Mouse (Mus musculus): ENCODE results near the gene Ext2.

Ext2 gene

DNA sequence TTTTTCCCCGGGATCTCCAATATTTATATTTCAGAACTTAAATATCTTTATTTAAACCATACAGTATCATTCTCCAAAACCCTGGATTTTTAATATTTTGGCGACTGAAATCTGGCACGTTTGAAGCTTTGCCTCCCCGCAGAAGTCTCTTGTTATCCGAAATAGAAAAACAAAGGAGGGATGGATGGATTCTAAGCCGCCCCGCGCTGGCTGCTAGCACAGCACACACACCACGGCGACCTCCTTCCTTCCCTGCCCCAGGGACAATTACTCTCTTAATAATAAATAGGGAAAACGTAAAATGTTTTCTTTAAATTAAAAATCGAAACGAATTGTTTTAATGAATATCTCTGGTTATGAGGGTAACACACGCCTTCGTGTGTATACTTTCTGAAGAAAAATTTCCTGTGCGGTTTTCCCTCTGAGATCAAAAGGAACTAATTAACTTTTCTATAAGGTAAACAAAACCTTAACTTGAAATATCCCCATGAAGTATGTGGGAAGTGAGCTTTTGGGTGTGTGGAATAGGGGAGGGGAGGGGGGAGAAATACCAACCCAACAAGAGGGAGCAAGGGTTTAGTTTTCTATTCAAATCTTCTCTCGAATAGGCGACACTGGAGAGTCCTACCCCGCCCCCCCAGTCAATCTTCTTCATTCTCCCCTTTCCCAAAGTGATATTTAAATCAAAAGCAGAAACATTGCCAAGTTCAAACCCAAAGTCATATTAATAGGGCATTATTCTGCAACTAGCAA lies 203.7 kb downstream of the Ext2 start:
- in situ Hi-C loops (cut with MboI; ENCODE audit: low pct_unique_long_range_greater_than_20kb in 1 of 2, low sequenced_read_pairs in 2 of 2, unreplicated experiment in 1 of 2), result no loop called here

DNA sequence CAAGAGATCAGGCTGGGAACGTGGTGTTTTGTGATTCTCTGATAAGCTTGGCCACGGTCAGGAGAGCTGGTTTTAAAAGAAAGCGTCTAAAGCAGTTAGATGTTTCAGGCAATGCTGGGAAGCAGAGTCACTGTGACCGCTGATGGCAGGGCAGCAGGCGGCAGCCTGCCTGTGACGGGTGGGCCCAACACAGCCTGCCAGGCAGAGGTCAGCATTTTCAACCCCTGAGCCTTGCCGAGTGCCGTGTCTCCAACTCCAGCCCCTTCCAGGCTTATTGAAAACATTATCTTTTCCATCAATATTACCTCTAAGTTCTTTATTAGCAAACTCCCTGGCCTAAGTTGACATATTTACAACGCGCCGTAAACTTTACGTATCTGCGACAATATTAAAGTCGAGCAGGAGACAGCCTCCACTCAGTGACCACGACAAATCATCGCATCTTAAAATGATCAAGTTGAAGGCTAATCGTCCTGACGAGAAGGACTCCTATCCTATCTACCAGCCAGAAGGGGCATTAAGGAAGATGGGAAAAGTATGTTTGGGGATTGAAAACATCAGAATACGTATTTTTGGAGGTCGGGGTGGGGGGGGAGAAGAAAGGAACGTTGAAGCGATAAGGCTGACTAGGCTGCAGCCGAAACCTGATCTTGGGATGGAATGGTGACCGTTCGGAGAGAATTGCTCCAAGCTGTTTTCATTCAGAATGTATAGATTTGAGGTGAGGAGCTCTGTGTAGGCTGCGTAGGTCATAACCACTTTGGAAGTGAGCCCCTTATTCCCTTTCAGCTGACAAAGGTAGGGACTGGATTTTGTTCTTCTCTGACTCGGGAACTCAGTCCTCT lies 206.3 kb downstream of the Ext2 start:
- in situ Hi-C loops (cut with MboI; ENCODE audit: low pct_unique_long_range_greater_than_20kb in 1 of 2, low sequenced_read_pairs in 2 of 2, unreplicated experiment in 1 of 2), result no loop called here

DNA sequence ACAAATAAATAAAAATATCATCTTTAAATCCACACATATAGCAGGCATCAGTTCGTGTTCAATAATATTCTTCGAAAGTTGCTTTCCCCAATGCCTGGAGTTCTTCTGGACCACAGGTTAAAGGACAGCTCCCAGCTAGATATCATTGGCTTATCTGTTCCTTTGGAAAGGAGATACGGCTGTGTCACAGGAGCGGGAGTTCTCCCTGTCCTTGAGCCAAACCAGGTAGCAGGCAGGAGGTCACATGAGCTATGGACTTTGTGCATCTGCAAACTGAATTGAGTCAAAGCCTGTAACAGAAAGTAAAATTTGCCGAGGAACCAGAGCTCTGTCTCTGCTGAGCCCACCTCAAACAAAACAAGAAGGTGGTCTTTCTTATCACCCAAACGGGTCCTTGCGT lies 209.3 kb downstream of the Ext2 start:
- in situ Hi-C loops (cut with MboI; ENCODE audit: low pct_unique_long_range_greater_than_20kb in 1 of 2, low sequenced_read_pairs in 2 of 2, unreplicated experiment in 1 of 2), result no loop called here
